Mouse (Mus musculus) urinary bladder, adult 2 months (tissue): ENCODE results near the gene Nfkbia. TPM values are rescaled to one million over a fixed set of nuclear protein-coding genes. Genes with fewer than 3 reads are reported as not detected.
A peak's percentile ranks its signal among the peaks of the same experiment; 100 is the strongest.

Source experiments
- DNase-seq: peaks from one replicate; pipeline ENCODE4 v3.0.0; 2022; ENCODE audit warnings: low spot score
- polyA plus RNA-seq: library from polyadenylated mRNA; depleted of rRNA; stranded (reverse); fragments of >200 nt; gene quantifications from 2 replicates; pipeline ENCODE4 v1.2.3, GENCODE M21; 2012

Nfkbia gene
- polyA plus RNA-seq, 1 experiment, result 83.8 TPM

GRCm38 (mm10) chr12:55466088-55466701 is 26.3 kb downstream of the Nfkbia start:
- no peak for DNase-seq

- DNase-seq, result no peak
Observed at GRCm38 (mm10) chr12:55465401-55465983, 27.0 kb downstream of the Nfkbia start.

- DNase-seq, result no peak
Observed at GRCm38 (mm10) chr12:55464846-55465361, 27.5 kb downstream of the Nfkbia start.

- peak; percentile 52 for DNase-seq
Observed at GRCm38 (mm10) chr12:55463992-55464845, 28.2 kb downstream of the Nfkbia start.

GRCm38 (mm10) chr12:55463087-55463486 is 29.4 kb downstream of the Nfkbia start:
- no peak for DNase-seq

- DNase-seq, result no peak
Observed at GRCm38 (mm10) chr12:55462456-55462855, 30.0 kb downstream of the Nfkbia start.

GRCm38 (mm10) chr12:55461767-55462166 is 30.7 kb downstream of the Nfkbia start:
- no peak for DNase-seq

- no peak for DNase-seq
Observed at GRCm38 (mm10) chr12:55460900-55461299, 31.5 kb downstream of the Nfkbia start.

GRCm38 (mm10) chr12:55459739-55460138 is 32.7 kb downstream of the Nfkbia start:
- DNase-seq, result no peak

GRCm38 (mm10) chr12:55456893-55457292 is 35.6 kb downstream of the Nfkbia start:
- no peak for DNase-seq

GRCm38 (mm10) chr12:55456136-55456535 is 36.3 kb downstream of the Nfkbia start:
- DNase-seq, result no peak

GRCm38 (mm10) chr12:55455206-55455605 is 37.2 kb downstream of the Nfkbia start:
- no peak for DNase-seq

- DNase-seq, result no peak
Observed at GRCm38 (mm10) chr12:55453924-55454323, 38.5 kb downstream of the Nfkbia start.

- DNase-seq, result no peak
Observed at GRCm38 (mm10) chr12:55452839-55453238, 39.6 kb downstream of the Nfkbia start.

GRCm38 (mm10) chr12:55450421-55450820 is 42.0 kb downstream of the Nfkbia start:
- no peak for DNase-seq

- DNase-seq, result no peak
Observed at GRCm38 (mm10) chr12:55449048-55449447, 43.4 kb downstream of the Nfkbia start.

- DNase-seq, result no peak
Observed at GRCm38 (mm10) chr12:55448457-55448856, 44.0 kb downstream of the Nfkbia start.

GRCm38 (mm10) chr12:55447396-55447760 is 45.1 kb downstream of the Nfkbia start:
- DNase-seq, result no peak

GRCm38 (mm10) chr12:55446746-55447395 is 45.6 kb downstream of the Nfkbia start:
- DNase-seq, result no peak

- DNase-seq, result no peak
Observed at GRCm38 (mm10) chr12:55446366-55446745, 46.1 kb downstream of the Nfkbia start.

GRCm38 (mm10) chr12:55445583-55445982 is 46.9 kb downstream of the Nfkbia start:
- DNase-seq, result no peak

GRCm38 (mm10) chr12:55444031-55444451 is 48.4 kb downstream of the Nfkbia start:
- no peak for DNase-seq
